Mouse (Mus musculus): ENCODE measurements around the gene Nme7.

GRCm38 (mm10) chr1:164376761-164377487, 73.0 kb downstream of the Nme7 start:
- TF ChIP-seq CTCF (conservative IDR thresholded peaks at IDR 0.05 in 1 of 2, IDR thresholded peaks at IDR 0.05 in 1 of 2; ENCODE audit: low read depth in 2 of 2, low read length in 2 of 2) (no peak), POLR2A (IDR thresholded peaks at IDR 0.05; ENCODE audit: low read depth, low read length) (no peak), SIN3A (IDR thresholded peaks at IDR 0.05; ENCODE audit: low read length) (no peak), ZMIZ1 (IDR thresholded peaks at IDR 0.05; ENCODE audit: low read depth, low read length) (no peak)

Measured in CH12.LX (cell line).